Mouse (Mus musculus) heart, postnatal 0 days (tissue): ENCODE results near the gene Susd1.

Experiments used
- CTCF ChIP-seq: IDR thresholded peaks from 2 replicates; pipeline ENCODE4 v1.5.1; 2016; ENCODE audit warnings: antibody characterized with exemption, control low read depth, low read depth
- EP300 ChIP-seq: IDR thresholded peaks from 2 replicates; pipeline ENCODE4 v1.6.1; 2016; ENCODE audit warnings: antibody characterized with exemption, low read depth

DNA sequence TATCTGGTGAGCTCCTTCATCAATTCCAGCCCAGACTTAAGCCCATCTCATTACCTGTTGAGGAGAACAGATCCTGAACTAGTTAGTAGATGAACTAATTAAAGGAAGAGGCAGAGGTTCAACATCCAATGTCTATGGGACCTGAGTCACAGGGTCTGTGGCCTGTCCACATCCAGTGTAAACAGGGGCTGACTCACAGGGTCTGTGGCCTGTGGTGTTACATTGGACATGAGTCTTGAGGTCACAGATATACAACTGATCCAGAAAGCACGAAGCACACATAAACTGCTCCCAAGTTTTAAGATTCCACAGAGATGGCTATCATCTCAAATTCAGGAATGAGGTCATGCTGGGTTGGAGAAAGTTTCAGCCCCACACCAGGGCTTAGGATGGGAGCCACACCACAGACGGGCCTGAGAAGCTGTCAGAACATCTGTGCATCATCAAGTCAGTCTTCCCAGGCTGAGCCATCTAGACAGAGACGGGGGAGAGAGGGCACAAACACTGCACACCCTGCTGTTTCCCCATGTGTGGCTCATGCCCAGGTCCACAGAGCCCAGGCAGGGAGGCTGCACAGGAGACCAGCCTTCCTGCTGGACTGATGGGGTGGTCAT, 123.4 kb downstream of the Susd1 start:
- TF ChIP-seq EP300 = no peak
- TF ChIP-seq CTCF = no peak
